Mouse (Mus musculus) limb, embryonic 12.5 days (tissue): Measurements from ENCODE around the gene Arfgap3. TPM values are rescaled to one million over a fixed set of nuclear protein-coding genes. Genes with fewer than 3 reads are reported as not detected.
"Not testable (repeated sequence)": the region's sequence is repeated elsewhere in the genome, so short reads cannot be mapped to it uniquely, and the experiment has no call there.

Source experiments
- ATAC-seq: fragments of 200-750 bp; cut with Nextera tagmentation; 2 replicates; pipeline ENCODE4 v1.8.0; 2017; ENCODE audit warnings: low read depth, moderate TSS enrichment; ENCODE audit not compliant: insufficient number of reproducible peaks, insufficient read depth, low FRiP score, low TSS enrichment
- H3K27ac ChIP-seq: fragments of 300-500 bp; sonication (generic); 2 replicates; pipeline ENCODE4 v1.5.1; 2016; ENCODE audit warnings: mild to moderate bottlenecking, moderate library complexity
- H3K27me3 ChIP-seq: fragments of 300-500 bp; sonication (generic); 2 replicates; pipeline ENCODE4 v1.6.1; 2016; ENCODE audit warnings: mild to moderate bottlenecking, moderate library complexity
- H3K36me3 ChIP-seq: fragments of 300-500 bp; sonication (generic); 2 replicates; pipeline ENCODE4 v1.6.1; 2016; ENCODE audit warnings: mild to moderate bottlenecking, moderate library complexity
- H3K4me1 ChIP-seq: fragments of 300-500 bp; sonication (generic); replicated peaks from 2 replicates; pipeline ENCODE4 v1.6.1; 2016
- H3K4me2 ChIP-seq: fragments of 300-500 bp; sonication (generic); 2 replicates; pipeline ENCODE4 v1.6.1; 2016; ENCODE audit warnings: mild to moderate bottlenecking, moderate library complexity
- H3K4me3 ChIP-seq: fragments of 300-500 bp; sonication (generic); replicated peaks from 2 replicates; pipeline ENCODE4 v1.5.1; 2016; ENCODE audit warnings: mild to moderate bottlenecking
- H3K9ac ChIP-seq: fragments of 300-500 bp; sonication (generic); replicated peaks from 2 replicates; pipeline ENCODE4 v1.6.1; 2016; ENCODE audit warnings: mild to moderate bottlenecking, moderate library complexity
- H3K9me3 ChIP-seq: fragments of 300-500 bp; sonication (generic); 2 replicates; pipeline ENCODE4 v1.6.1; 2016; ENCODE audit warnings: mild to moderate bottlenecking, moderate library complexity
- WGBS: fragments of 180-500 bp; shearing (Covaris S2); methylation state at CpG from one replicate; pipeline ENCODE4 v1.1.7; 2016; 5-methylcytosine and 5-hydroxymethylcytosine counted together
- polyA plus RNA-seq: library from polyadenylated mRNA; unstranded; fragments of >200 nt; fragmentation: Nextera tagmentation; extraction: Ambion mirVana; gene quantifications from 2 replicates; pipeline ENCODE4 v1.2.1, GENCODE M21; 2016

The Arfgap3 gene
- polyA plus RNA-seq, 1 experiment from 2014 or later = 40.3 TPM

- ATAC-seq = no peak
- WGBS = 83% methylated on average over 8 of the region's 8 CpGs
- Histone ChIP-seq H3K36me3 (peaks cover 4% of the 10 kb centered on the region), H3K9ac (no peak overlapping the region), H3K9me3 (no peaks in the 10 kb centered on the region), H3K4me3 (no peak overlapping the region), H3K27ac (0 out of 2 replicates have a peak overlapping the region, but pooled peaks have one; percentile 35), H3K4me2 (no peak overlapping the region), H3K27me3 (no peaks in the 10 kb centered on the region), H3K4me1 (peaks cover 25% of the 10 kb centered on the region)
These were observed 56.1 kb downstream of the Arfgap3 start for GRCm38 (mm10) chr15:83293706-83294645.

- ATAC-seq = no peak
- Histone ChIP-seq H3K4me1 (peaks cover 25% of the 10 kb centered on the region), H3K27ac (no peak overlapping the region), H3K4me2 (no peak overlapping the region), H3K4me3 (no peak overlapping the region), H3K9ac (no peak overlapping the region), H3K27me3 (no peaks in the 10 kb centered on the region), H3K36me3 (no peaks in the 10 kb centered on the region; the same call in 1 of the 2 replicates), H3K9me3 (no peaks in the 10 kb centered on the region)
- WGBS = 79% methylated on average over 6 of the region's 6 CpGs
These were observed 56.9 kb downstream of the Arfgap3 start for GRCm38 (mm10) chr15:83293144-83293543.

GRCm38 (mm10) chr15:83292261-83293056, 57.6 kb downstream of the Arfgap3 start:
- no peaks in the 10 kb centered on the region for H3K9me3 ChIP-seq
- no peaks in the 10 kb centered on the region for H3K27me3 ChIP-seq
- no peak overlapping the region for H3K4me3 ChIP-seq
- H3K27ac ChIP-seq = no peak overlapping the region
- no peak overlapping the region for H3K9ac ChIP-seq
- no peak for ATAC-seq
- peaks cover 25% of the 10 kb centered on the region for H3K4me1 ChIP-seq
- no peaks in the 10 kb centered on the region for H3K36me3 ChIP-seq
- no peak overlapping the region for H3K4me2 ChIP-seq
- 80% methylated on average over 13 of the region's 13 CpGs for WGBS

GRCm38 (mm10) chr15:83290899-83291298, 59.1 kb downstream of the Arfgap3 start:
- ATAC-seq = no peak

GRCm38 (mm10) chr15:83284828-83285227, 65.2 kb downstream of the Arfgap3 start:
- Histone ChIP-seq H3K4me3 (no peak overlapping the region), H3K9me3 (0 out of 2 replicates have a peak, but pooled peaks cover 3% of the 10 kb centered on the region), H3K4me2 (no peak overlapping the region), H3K4me1 (no peaks in the 10 kb centered on the region), H3K36me3 (no peaks in the 10 kb centered on the region), H3K27me3 (no peaks in the 10 kb centered on the region), H3K27ac (no peak overlapping the region), H3K9ac (no peak overlapping the region)
- WGBS = 86% methylated on average over 8 of the region's 8 CpGs
- no peak for ATAC-seq

More at GRCm38 (mm10) chr15:83290899-83291298, 59.1 kb downstream of the Arfgap3 start:
- H3K9me3 ChIP-seq = 0 out of 2 replicates have a peak, but pooled peaks cover 3% of the 10 kb centered on the region
- no peak overlapping the region for H3K27ac ChIP-seq
- H3K27me3 ChIP-seq = no peaks in the 10 kb centered on the region
- H3K4me3 ChIP-seq = no peak overlapping the region
- no peak overlapping the region for H3K9ac ChIP-seq
- no peak overlapping the region for H3K4me2 ChIP-seq
- H3K4me1 ChIP-seq = peaks cover 11% of the 10 kb centered on the region
- no peaks in the 10 kb centered on the region for H3K36me3 ChIP-seq
- WGBS = 74% methylated on average over 2 of the region's 2 CpGs

- Histone ChIP-seq H3K9ac (no peak overlapping the region), H3K4me3 (no peak overlapping the region), H3K36me3 (no peaks in the 10 kb centered on the region), H3K4me1 (no peaks in the 10 kb centered on the region), H3K4me2 (no peak overlapping the region), H3K9me3 (0 out of 2 replicates have a peak, but pooled peaks cover 3% of the 10 kb centered on the region), H3K27ac (no peak overlapping the region), H3K27me3 (no peaks in the 10 kb centered on the region)
- 76% methylated on average over 5 of the region's 5 CpGs for WGBS
- ATAC-seq = no peak
These were observed 67.7 kb downstream of the Arfgap3 start for GRCm38 (mm10) chr15:83282397-83282796.

GRCm38 (mm10) chr15:83281303-83281702, 68.7 kb downstream of the Arfgap3 start:
- Histone ChIP-seq H3K9me3 (no peaks in the 10 kb centered on the region), H3K4me2 (no peak overlapping the region), H3K36me3 (no peaks in the 10 kb centered on the region), H3K27ac (no peak overlapping the region), H3K4me3 (no peak overlapping the region), H3K27me3 (no peaks in the 10 kb centered on the region), H3K4me1 (no peaks in the 10 kb centered on the region), H3K9ac (no peak overlapping the region)
- 62% methylated on average over 11 of the region's 11 CpGs for WGBS
- no peak for ATAC-seq

- Histone ChIP-seq H3K27ac (no peak overlapping the region), H3K27me3 (no peaks in the 10 kb centered on the region), H3K36me3 (no peaks in the 10 kb centered on the region), H3K4me3 (no peak overlapping the region), H3K9ac (no peak overlapping the region), H3K9me3 (no peaks in the 10 kb centered on the region), H3K4me2 (no peak overlapping the region), H3K4me1 (no peaks in the 10 kb centered on the region)
- no peak for ATAC-seq
- 81% methylated on average over 5 of the region's 5 CpGs for WGBS
These were observed 71.5 kb downstream of the Arfgap3 start for GRCm38 (mm10) chr15:83278579-83278978.

GRCm38 (mm10) chr15:83277451-83277850, 72.6 kb downstream of the Arfgap3 start:
- Histone ChIP-seq H3K36me3 (no peaks in the 10 kb centered on the region), H3K27me3 (no peaks in the 10 kb centered on the region), H3K9ac (no peak overlapping the region), H3K4me1 (no peaks in the 10 kb centered on the region), H3K4me2 (no peak overlapping the region), H3K9me3 (no peaks in the 10 kb centered on the region), H3K27ac (no peak overlapping the region), H3K4me3 (no peak overlapping the region)
- no peak for ATAC-seq
- 81% methylated on average over 4 of the region's 4 CpGs for WGBS

GRCm38 (mm10) chr15:83274237-83274636, 75.8 kb downstream of the Arfgap3 start:
- not testable (repeated sequence) for H3K27me3 ChIP-seq, H3K4me2 ChIP-seq, H3K36me3 ChIP-seq, H3K4me1 ChIP-seq, H3K9me3 ChIP-seq, H3K9ac ChIP-seq, ATAC-seq, H3K4me3 ChIP-seq, H3K27ac ChIP-seq

GRCm38 (mm10) chr15:83273017-83273416, 77.0 kb downstream of the Arfgap3 start:
- WGBS = 92% methylated on average over 2 of the region's 2 CpGs
- no peaks in the 10 kb centered on the region for H3K9me3 ChIP-seq
- H3K27me3 ChIP-seq = no peaks in the 10 kb centered on the region
- no peak for ATAC-seq
- no peaks in the 10 kb centered on the region for H3K36me3 ChIP-seq
- no peak overlapping the region for H3K4me2 ChIP-seq
- no peak overlapping the region for H3K27ac ChIP-seq
- no peak overlapping the region for H3K4me3 ChIP-seq
- no peak overlapping the region for H3K9ac ChIP-seq
- no peaks in the 10 kb centered on the region for H3K4me1 ChIP-seq
